Mouse (Mus musculus): ENCODE data around the gene Pcnt. TPM values are rescaled to one million over a fixed set of nuclear protein-coding genes. Genes with fewer than 3 reads are reported as not detected.

Pcnt gene
- polyA plus RNA-seq, 1 experiment, result 18.4 TPM

GRCm38 (mm10) chr10:76368766-76369165 is 73.8 kb downstream of the Pcnt start:
- Histone ChIP-seq H3K4me3 (ENCODE audit: extremely low read depth, insufficient read depth, insufficient read length) (no peak overlapping the region), H3K4me1 (ENCODE audit: control insufficient read depth, insufficient read depth, insufficient read length) (no peaks in the 10 kb centered on the region), H3K27me3 (ENCODE audit: control insufficient read depth, insufficient read depth, low read length) (no peaks in the 10 kb centered on the region), H3K36me3 (ENCODE audit: control insufficient read depth, insufficient read depth, low read length) (peaks cover 27% of the 10 kb centered on the region), H3K27ac (ENCODE audit: insufficient read depth, low read length) (no peak overlapping the region)
- 97% methylated on average over 13 of the region's 13 CpGs for WGBS
- TF ChIP-seq CTCF (IDR thresholded peaks at IDR 0.05; ENCODE audit: extremely low read depth, insufficient read depth, insufficient read length, insufficient replicate concordance), result no peak
- no peak for TF ChIP-seq POLR2A (IDR thresholded peaks at IDR 0.05; ENCODE audit: low read depth, low read length)
- DNase-seq (ENCODE audit: low read depth in 1 of 2, low spot score in 2 of 2), result no peak

GRCm38 (mm10) chr10:76363233-76363632 is 79.4 kb downstream of the Pcnt start:
- Histone ChIP-seq H3K27ac (ENCODE audit: insufficient read depth, low read length) (no peak overlapping the region), H3K4me3 (ENCODE audit: extremely low read depth, insufficient read depth, insufficient read length) (no peak overlapping the region), H3K4me1 (ENCODE audit: control insufficient read depth, insufficient read depth, insufficient read length) (no peaks in the 10 kb centered on the region), H3K36me3 (ENCODE audit: control insufficient read depth, insufficient read depth, low read length) (peaks cover 13% of the 10 kb centered on the region), H3K27me3 (ENCODE audit: control insufficient read depth, insufficient read depth, low read length) (no peaks in the 10 kb centered on the region)
- no peak for DNase-seq (ENCODE audit: low read depth in 1 of 2, low spot score in 2 of 2)
- TF ChIP-seq POLR2A (IDR thresholded peaks at IDR 0.05; ENCODE audit: low read depth, low read length) (no peak), CTCF (IDR thresholded peaks at IDR 0.05; ENCODE audit: extremely low read depth, insufficient read depth, insufficient read length, insufficient replicate concordance) (no peak)
- WGBS, result 81% methylated on average over 3 of the region's 3 CpGs

- Histone ChIP-seq H3K36me3 (ENCODE audit: control insufficient read depth, insufficient read depth, low read length) (peaks cover 3% of the 10 kb centered on the region; the same call in 1 of the 2 replicates), H3K4me3 (ENCODE audit: extremely low read depth, insufficient read depth, insufficient read length) (no peak overlapping the region), H3K27ac (ENCODE audit: insufficient read depth, low read length) (no peak overlapping the region), H3K4me1 (ENCODE audit: control insufficient read depth, insufficient read depth, insufficient read length) (peaks cover 5% of the 10 kb centered on the region; the same call in 1 of the 2 replicates), H3K27me3 (ENCODE audit: control insufficient read depth, insufficient read depth, low read length) (no peaks in the 10 kb centered on the region)
- WGBS, result 76% methylated on average over 5 of the region's 5 CpGs
- no peak for TF ChIP-seq CTCF (IDR thresholded peaks at IDR 0.05; ENCODE audit: extremely low read depth, insufficient read depth, insufficient read length, insufficient replicate concordance)
- TF ChIP-seq POLR2A (IDR thresholded peaks at IDR 0.05; ENCODE audit: low read depth, low read length), result no peak
- no peak for DNase-seq (ENCODE audit: low read depth in 1 of 2, low spot score in 2 of 2)
Measured at GRCm38 (mm10) chr10:76358468-76358867, 84.1 kb downstream of the Pcnt start.

GRCm38 (mm10) chr10:76357286-76357875 is 85.2 kb downstream of the Pcnt start:
- peaks cover 5% of the 10 kb centered on the region; the same call in 1 of the 2 replicates for H3K36me3 ChIP-seq (ENCODE audit: control insufficient read depth, insufficient read depth, low read length)
- H3K4me3 ChIP-seq (ENCODE audit: extremely low read depth, insufficient read depth, insufficient read length), result no peak overlapping the region
- H3K27me3 ChIP-seq (ENCODE audit: control insufficient read depth, insufficient read depth, low read length), result no peaks in the 10 kb centered on the region
- DNase-seq (ENCODE audit: low read depth in 1 of 2, low spot score in 2 of 2), result no peak
- 93% methylated on average over 8 of the region's 8 CpGs for WGBS
- TF ChIP-seq POLR2A (IDR thresholded peaks at IDR 0.05; ENCODE audit: low read depth, low read length) (no peak), CTCF (IDR thresholded peaks at IDR 0.05; ENCODE audit: extremely low read depth, insufficient read depth, insufficient read length, insufficient replicate concordance) (no peak)
- H3K27ac ChIP-seq (ENCODE audit: insufficient read depth, low read length), result no peak overlapping the region
- H3K4me1 ChIP-seq (ENCODE audit: control insufficient read depth, insufficient read depth, insufficient read length), result peaks cover 5% of the 10 kb centered on the region; the same call in 1 of the 2 replicates

- Histone ChIP-seq H3K4me1 (ENCODE audit: control insufficient read depth, insufficient read depth, insufficient read length) (peaks cover 5% of the 10 kb centered on the region; the same call in 1 of the 2 replicates), H3K27ac (ENCODE audit: insufficient read depth, low read length) (peak overlapping the region; percentile 34; the same call in 1 of the 2 replicates), H3K4me3 (ENCODE audit: extremely low read depth, insufficient read depth, insufficient read length) (peak overlapping the region; percentile 2; the same call in 1 of the 2 replicates), H3K36me3 (ENCODE audit: control insufficient read depth, insufficient read depth, low read length) (peaks cover 12% of the 10 kb centered on the region; the same call in 1 of the 2 replicates), H3K27me3 (ENCODE audit: control insufficient read depth, insufficient read depth, low read length) (no peaks in the 10 kb centered on the region)
- TF ChIP-seq POLR2A (IDR thresholded peaks at IDR 0.05; ENCODE audit: low read depth, low read length) (no peak), CTCF (IDR thresholded peaks at IDR 0.05; ENCODE audit: extremely low read depth, insufficient read depth, insufficient read length, insufficient replicate concordance) (no peak)
- 19% methylated on average over 12 of the region's 12 CpGs for WGBS
- peak; percentile 9 to 50 for DNase-seq (ENCODE audit: low read depth in 1 of 2, low spot score in 2 of 2)
Measured at GRCm38 (mm10) chr10:76354974-76355373, 87.6 kb downstream of the Pcnt start.

GRCm38 (mm10) chr10:76353986-76354385 is 88.6 kb downstream of the Pcnt start:
- WGBS, result 96% methylated on average over 12 of the region's 12 CpGs

GRCm38 (mm10) chr10:76351953-76352352 is 90.6 kb downstream of the Pcnt start:
- no peak for DNase-seq (ENCODE audit: low read depth in 1 of 2, low spot score in 2 of 2)
- Histone ChIP-seq H3K4me1 (ENCODE audit: control insufficient read depth, insufficient read depth, insufficient read length) (peaks cover 5% of the 10 kb centered on the region; the same call in 1 of the 2 replicates), H3K27me3 (ENCODE audit: control insufficient read depth, insufficient read depth, low read length) (no peaks in the 10 kb centered on the region), H3K36me3 (ENCODE audit: control insufficient read depth, insufficient read depth, low read length) (peaks cover 12% of the 10 kb centered on the region; the same call in 1 of the 2 replicates), H3K4me3 (ENCODE audit: extremely low read depth, insufficient read depth, insufficient read length) (no peak overlapping the region), H3K27ac (ENCODE audit: insufficient read depth, low read length) (no peak overlapping the region)
- no peak for TF ChIP-seq CTCF (IDR thresholded peaks at IDR 0.05; ENCODE audit: extremely low read depth, insufficient read depth, insufficient read length, insufficient replicate concordance)
- no peak for TF ChIP-seq POLR2A (IDR thresholded peaks at IDR 0.05; ENCODE audit: low read depth, low read length)
- 45% methylated on average over 7 of the region's 7 CpGs for WGBS

More at GRCm38 (mm10) chr10:76353986-76354385, 88.6 kb downstream of the Pcnt start:
- Histone ChIP-seq H3K36me3 (ENCODE audit: control insufficient read depth, insufficient read depth, low read length) (peaks cover 12% of the 10 kb centered on the region; the same call in 1 of the 2 replicates), H3K4me1 (ENCODE audit: control insufficient read depth, insufficient read depth, insufficient read length) (peaks cover 5% of the 10 kb centered on the region; the same call in 1 of the 2 replicates), H3K27ac (ENCODE audit: insufficient read depth, low read length) (no peak overlapping the region), H3K27me3 (ENCODE audit: control insufficient read depth, insufficient read depth, low read length) (no peaks in the 10 kb centered on the region), H3K4me3 (ENCODE audit: extremely low read depth, insufficient read depth, insufficient read length) (no peak overlapping the region)
- DNase-seq (ENCODE audit: low read depth in 1 of 2, low spot score in 2 of 2), result no peak
- TF ChIP-seq POLR2A (IDR thresholded peaks at IDR 0.05; ENCODE audit: low read depth, low read length), result no peak
- no peak for TF ChIP-seq CTCF (IDR thresholded peaks at IDR 0.05; ENCODE audit: extremely low read depth, insufficient read depth, insufficient read length, insufficient replicate concordance)
